Mouse (Mus musculus) hindbrain, postnatal 0 days (tissue): Measurements from ENCODE around the gene Gm21887. TPM values are rescaled to one million over a fixed set of nuclear protein-coding genes. Genes with fewer than 3 reads are reported as not detected.
"Not testable (repeated sequence)": the region's sequence is repeated elsewhere in the genome, so short reads cannot be mapped to it uniquely, and the experiment has no call there.

Experiments
- ATAC-seq: fragments of 200-750 bp; cut with Nextera tagmentation; 2 replicates; pipeline ENCODE4 v1.8.0; 2017; ENCODE audit warnings: mild to moderate bottlenecking, moderate TSS enrichment, moderate library complexity
- DNase-seq: peaks from one replicate; pipeline ENCODE4 v3.0.0-alpha.2; 2015; ENCODE audit warnings: low spot score
- H3K27ac ChIP-seq: fragments of 300-500 bp; sonication (generic); 2 replicates; pipeline ENCODE4 v1.5.1; 2014; ENCODE audit warnings: mild to moderate bottlenecking
- H3K27me3 ChIP-seq: fragments of 300-500 bp; sonication (generic); 2 replicates; pipeline ENCODE4 v1.6.1; 2014; ENCODE audit warnings: low read length, mixed read lengths; ENCODE audit not compliant: insufficient read depth
- H3K36me3 ChIP-seq: fragments of 300-500 bp; sonication (generic); 2 replicates; pipeline ENCODE4 v1.6.1; 2014; ENCODE audit warnings: low read length, mixed read lengths; ENCODE audit not compliant: insufficient read depth
- H3K4me1 ChIP-seq: fragments of 300-500 bp; sonication (generic); 2 replicates; pipeline ENCODE4 v1.6.1; 2014; ENCODE audit warnings: antibody characterized with exemption, low read length, mixed read lengths; ENCODE audit not compliant: insufficient read depth
- H3K4me2 ChIP-seq: fragments of 300-500 bp; sonication (generic); 2 replicates; pipeline ENCODE4 v1.6.1; 2014; ENCODE audit warnings: low read depth, mild to moderate bottlenecking, low read length, moderate library complexity, mixed read lengths
- H3K4me3 ChIP-seq: fragments of 300-500 bp; sonication (generic); 2 replicates; pipeline ENCODE4 v1.5.1; 2014; ENCODE audit warnings: low read length
- H3K9ac ChIP-seq: fragments of 300-500 bp; sonication (generic); replicated peaks from 2 replicates; pipeline ENCODE4 v1.6.1; 2014; ENCODE audit warnings: mild to moderate bottlenecking, low read length, moderate library complexity, mixed read lengths
- H3K9me3 ChIP-seq: fragments of 300-500 bp; sonication (generic); 2 replicates; pipeline ENCODE4 v1.6.1; 2016; ENCODE audit warnings: low read length, mixed read lengths
- WGBS: fragments of 180-500 bp; shearing (Covaris S2); extraction: QIAGEN DNeasy Blood & Tissue Kit; methylation state at CpG from one replicate; pipeline ENCODE4 v1.1.7; 2014; 5-methylcytosine and 5-hydroxymethylcytosine counted together
- polyA plus RNA-seq: library from polyadenylated mRNA; unstranded; fragments of >200 nt; fragmentation: Nextera tagmentation; extraction: Ambion mirVana; gene quantifications from 2 replicates; pipeline ENCODE4 v1.2.1, GENCODE M21; 2015
- total RNA-seq: library from RNA; depleted of rRNA; stranded (reverse); fragments of >200 nt; gene quantifications from 2 replicates; pipeline ENCODE4 v1.2.3, GENCODE M21; 2014

The Gm21887 gene
- total and polyA plus RNA-seq, 2 experiments from 2014 or later: 8.3 to 194 TPM

DNA sequence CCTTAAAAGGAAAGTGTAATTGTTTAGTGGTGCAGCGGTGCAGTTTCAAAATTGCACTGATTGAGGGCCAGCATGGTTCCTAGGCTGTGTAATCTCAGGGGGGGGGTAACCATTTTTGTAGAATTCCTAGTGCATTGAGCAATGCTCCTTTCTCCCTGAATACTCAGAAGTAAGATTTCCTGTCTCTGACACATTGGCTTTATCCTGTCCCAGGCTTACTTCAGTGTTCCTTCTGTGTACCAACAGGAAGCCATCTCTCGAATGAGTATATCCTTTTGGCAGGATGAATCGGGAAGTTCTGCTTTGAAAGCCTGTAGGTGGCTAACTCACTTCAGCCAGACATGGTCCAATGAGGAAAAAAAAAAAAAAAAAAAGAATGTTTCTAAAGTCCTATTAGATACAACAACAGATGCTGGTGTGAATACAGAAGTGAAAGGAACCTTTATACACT, 33.8 kb upstream of the Gm21887 start:
- WGBS: 67% methylated on average over 3 of the region's 3 CpGs
- H3K27me3 ChIP-seq, H3K9ac ChIP-seq, H3K4me3 ChIP-seq, H3K36me3 ChIP-seq, H3K4me2 ChIP-seq, H3K27ac ChIP-seq, H3K4me1 ChIP-seq, H3K9me3 ChIP-seq, ATAC-seq: not testable (repeated sequence)
- DNase-seq: peak; percentile 11

DNA sequence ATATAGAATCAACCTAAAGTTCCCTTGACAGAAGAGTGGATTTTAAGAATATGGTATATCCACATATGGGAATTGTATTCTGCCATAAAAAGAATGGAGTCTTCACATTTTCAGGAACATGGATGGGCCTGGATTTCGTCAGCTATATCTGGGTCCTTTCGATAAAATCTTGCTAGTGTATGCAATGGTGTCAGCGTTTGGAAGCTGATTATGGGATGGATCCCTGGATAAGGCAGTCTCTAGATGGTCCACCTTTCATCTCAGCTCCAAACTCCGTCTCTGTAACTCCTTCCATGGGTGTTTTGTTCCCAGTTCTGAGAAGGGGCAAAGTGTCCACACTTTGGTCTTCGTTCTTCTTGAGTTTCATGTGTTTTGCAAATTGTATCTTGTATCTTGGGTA, 33.1 kb upstream of the Gm21887 start:
- H3K27me3 ChIP-seq, H3K4me2 ChIP-seq, ATAC-seq, H3K36me3 ChIP-seq, H3K27ac ChIP-seq, H3K4me1 ChIP-seq, H3K9me3 ChIP-seq, DNase-seq, H3K9ac ChIP-seq, H3K4me3 ChIP-seq: not testable (repeated sequence)
- 82% methylated on average over 5 of the region's 5 CpGs for WGBS

DNA sequence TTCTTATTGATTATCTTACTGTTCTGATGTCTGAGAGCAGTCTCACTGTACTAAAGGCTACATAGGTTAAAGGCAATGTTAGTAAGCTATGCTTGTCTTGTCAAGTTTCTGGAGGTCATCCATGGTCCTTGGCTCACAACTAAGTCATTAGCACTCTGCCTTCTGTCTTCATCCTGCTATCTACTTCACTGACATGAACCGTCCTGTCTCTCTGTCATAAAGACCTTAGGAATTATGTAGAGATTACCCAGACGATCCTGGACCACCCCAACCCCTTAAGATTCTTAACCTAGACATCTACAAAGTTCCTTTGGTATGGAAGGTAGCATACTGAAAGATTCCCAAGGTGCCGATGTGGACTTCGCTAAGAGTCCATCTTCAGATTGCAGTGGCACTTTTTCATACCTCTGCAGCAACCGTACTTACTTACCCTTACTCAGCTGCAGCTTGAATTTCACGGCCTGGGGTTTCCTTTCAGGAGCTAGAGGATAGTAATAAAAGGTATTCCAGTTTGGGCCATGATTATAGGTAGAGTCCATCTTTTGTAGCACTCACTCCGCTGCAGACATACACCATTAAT, 31.5 kb upstream of the Gm21887 start:
- H3K9me3 ChIP-seq, H3K36me3 ChIP-seq, ATAC-seq, H3K4me3 ChIP-seq, H3K4me2 ChIP-seq, H3K27ac ChIP-seq, H3K9ac ChIP-seq, H3K4me1 ChIP-seq: not testable (repeated sequence)
- 89% methylated on average over 7 of the region's 7 CpGs for WGBS
- DNase-seq: peak; percentile 3
- peaks cover 15% of the 10 kb centered on the region; the same call in 1 of the 2 replicates for H3K27me3 ChIP-seq

- H3K9me3 ChIP-seq, H3K4me1 ChIP-seq, H3K27ac ChIP-seq, H3K9ac ChIP-seq, ATAC-seq, H3K36me3 ChIP-seq: not testable (repeated sequence)
- Histone ChIP-seq H3K4me2 (peak overlapping the region; percentile 49), H3K4me3 (peak overlapping the region; percentile 21), H3K27me3 (peaks cover 15% of the 10 kb centered on the region; the same call in 1 of the 2 replicates)
- 52% methylated on average over 29 of the region's 29 CpGs for WGBS
- DNase-seq: peak; percentile 83
These were observed 30.8 kb upstream of the Gm21887 start for GRCm38 (mm10) chrX:169978436-169979381.

- H3K9ac ChIP-seq, H3K27ac ChIP-seq, H3K9me3 ChIP-seq, H3K36me3 ChIP-seq, H3K4me1 ChIP-seq: not testable (repeated sequence)
- peaks cover 15% of the 10 kb centered on the region; the same call in 1 of the 2 replicates for H3K27me3 ChIP-seq
- H3K4me3 ChIP-seq: peak overlapping the region; percentile 21
- DNase-seq (peak; percentile 69), ATAC-seq (0 out of 2 replicates have a peak, but pooled peaks have one; percentile 20)
- peak overlapping the region; percentile 49 for H3K4me2 ChIP-seq
- 41% methylated on average over 20 of the region's 20 CpGs for WGBS
These were observed 29.8 kb upstream of the Gm21887 start for GRCm38 (mm10) chrX:169979461-169980202.

GRCm38 (mm10) chrX:169980203-169980556, 29.3 kb upstream of the Gm21887 start:
- H3K27ac ChIP-seq, H3K9ac ChIP-seq, H3K4me2 ChIP-seq, H3K36me3 ChIP-seq, ATAC-seq, H3K4me1 ChIP-seq, H3K9me3 ChIP-seq, H3K4me3 ChIP-seq: not testable (repeated sequence)
- peaks cover 15% of the 10 kb centered on the region; the same call in 1 of the 2 replicates for H3K27me3 ChIP-seq
- 47% methylated on average over 6 of the region's 6 CpGs for WGBS
- DNase-seq: peak; percentile 24
